Mouse (Mus musculus): Measurements from ENCODE around the gene Ap3b2. TPM values are rescaled to one million over a fixed set of nuclear protein-coding genes. Genes with fewer than 3 reads are reported as not detected.
A peak's percentile ranks its signal among the peaks of the same experiment; 100 is the strongest.

Ap3b2 gene
- total and polyA plus RNA-seq, 3 experiments = 0.12 to 0.34 TPM; not detected in 1

DNA sequence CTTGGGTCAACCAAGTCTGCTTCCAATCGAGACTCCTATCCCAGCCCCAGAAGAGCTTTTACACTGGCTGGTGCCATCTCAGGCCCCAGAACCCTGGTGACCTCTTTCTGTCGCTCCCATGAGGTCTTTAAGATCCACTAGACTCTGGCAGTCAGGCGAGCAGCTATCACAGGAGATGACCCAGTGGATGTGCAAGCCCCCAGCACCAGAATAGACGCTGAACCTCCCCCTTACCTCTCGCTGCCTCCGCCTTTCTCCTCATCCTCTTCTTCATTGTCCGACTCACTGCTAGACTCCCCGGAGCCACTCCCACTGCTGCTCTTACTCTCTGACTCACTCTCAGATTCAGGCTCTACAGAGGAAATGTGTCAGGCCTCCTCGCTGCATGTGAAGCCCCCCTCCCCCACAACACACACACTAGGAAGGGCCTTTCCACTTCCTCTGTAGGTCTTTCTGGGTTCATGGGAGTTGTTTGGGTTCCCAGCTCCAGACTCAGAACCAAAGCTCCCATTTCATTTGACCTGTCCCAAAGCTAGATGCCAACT lies 28.7 kb downstream of the Ap3b2 start:
- Histone ChIP-seq H3K27me3 (ENCODE audit: control insufficient read depth, insufficient read depth, low read length) (no peaks in the 10 kb centered on the region), H3K79me2 (replicated peaks; ENCODE audit: control insufficient read depth, insufficient read depth, low read length) (no peaks in the 10 kb centered on the region), H3K9ac (ENCODE audit: low read depth, low read length) (no peak overlapping the region), H3K27ac (no peak overlapping the region), H3K4me1 (ENCODE audit: control insufficient read depth, insufficient read depth, low read length) (no peaks in the 10 kb centered on the region), H3K4me3 (no peak overlapping the region), H3K36me3 (ENCODE audit: control insufficient read depth, insufficient read depth, low read length) (no peaks in the 10 kb centered on the region)
- DNase-seq = no peak
- TF ChIP-seq CTCF (IDR thresholded peaks at IDR 0.05) (no peak), EP300 (IDR thresholded peaks at IDR 0.05; ENCODE audit: insufficient read depth, low read depth, low read length) (no peak), POLR2A (IDR thresholded peaks at IDR 0.05; ENCODE audit: insufficient read depth, low read depth, low read length) (no peak)
- 44% methylated on average over 9 of the region's 9 CpGs for WGBS
- intact Hi-C loops (cut with DNase I) = no loop called here

DNA sequence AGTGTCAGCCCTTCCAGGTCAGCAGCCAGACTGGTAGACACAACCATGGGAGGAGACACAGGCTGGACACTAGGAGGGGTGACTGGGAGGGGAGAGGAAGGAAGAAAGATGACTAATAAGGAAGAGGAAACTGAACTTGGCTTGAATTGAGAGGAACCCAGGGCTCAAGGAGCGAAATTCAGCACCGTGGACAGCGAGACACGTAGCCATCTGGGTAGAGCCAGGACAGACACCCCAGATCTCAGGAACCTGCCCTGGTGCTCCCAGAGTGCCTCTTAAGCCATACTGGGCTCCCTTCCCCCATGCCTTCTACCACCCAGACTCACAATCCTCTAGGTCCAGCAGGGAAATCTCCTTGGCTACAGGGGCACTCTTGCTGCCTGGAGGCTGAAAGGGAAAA lies 29.6 kb downstream of the Ap3b2 start:
- H3K36me3 ChIP-seq (ENCODE audit: control insufficient read depth, insufficient read depth, low read length) = no peaks in the 10 kb centered on the region
- no peak for DNase-seq
- H3K27ac ChIP-seq = no peak overlapping the region
- WGBS = 2% methylated on average over 4 of the region's 4 CpGs
- H3K4me3 ChIP-seq = no peak overlapping the region
- intact Hi-C loops (cut with DNase I) = no loop called here
- H3K79me2 ChIP-seq (replicated peaks; ENCODE audit: control insufficient read depth, insufficient read depth, low read length) = no peaks in the 10 kb centered on the region
- H3K4me1 ChIP-seq (ENCODE audit: control insufficient read depth, insufficient read depth, low read length) = no peaks in the 10 kb centered on the region
- H3K27me3 ChIP-seq (ENCODE audit: control insufficient read depth, insufficient read depth, low read length) = no peaks in the 10 kb centered on the region
- H3K9ac ChIP-seq (ENCODE audit: low read depth, low read length) = no peak overlapping the region
- TF ChIP-seq POLR2A (IDR thresholded peaks at IDR 0.05; ENCODE audit: insufficient read depth, low read depth, low read length) (no peak), EP300 (IDR thresholded peaks at IDR 0.05; ENCODE audit: insufficient read depth, low read depth, low read length) (no peak), CTCF (IDR thresholded peaks at IDR 0.05) (no peak)

DNA sequence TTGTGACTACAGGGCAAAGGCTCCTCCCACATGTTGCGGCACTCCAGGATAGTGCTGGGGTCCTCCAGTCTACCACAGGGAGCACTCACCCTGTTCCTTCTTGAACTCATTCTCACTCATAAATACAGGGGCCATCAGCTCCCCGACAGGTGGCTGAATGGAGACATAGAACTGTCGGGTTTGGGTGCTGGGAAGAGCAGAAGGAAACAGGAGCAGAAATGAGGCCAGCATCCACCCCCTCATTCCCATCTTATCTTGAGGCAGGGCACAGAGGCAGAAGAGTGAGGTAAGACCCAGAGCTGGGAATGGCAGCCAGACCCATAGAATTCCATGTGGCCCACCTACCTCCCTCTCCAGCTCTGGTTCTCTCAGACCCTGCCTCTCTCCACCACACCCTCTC lies 30.9 kb downstream of the Ap3b2 start:
- 76% methylated on average over 3 of the region's 3 CpGs for WGBS
- intact Hi-C loops (cut with DNase I) = no loop called here
- no peaks in the 10 kb centered on the region for H3K27me3 ChIP-seq (ENCODE audit: control insufficient read depth, insufficient read depth, low read length)

DNA sequence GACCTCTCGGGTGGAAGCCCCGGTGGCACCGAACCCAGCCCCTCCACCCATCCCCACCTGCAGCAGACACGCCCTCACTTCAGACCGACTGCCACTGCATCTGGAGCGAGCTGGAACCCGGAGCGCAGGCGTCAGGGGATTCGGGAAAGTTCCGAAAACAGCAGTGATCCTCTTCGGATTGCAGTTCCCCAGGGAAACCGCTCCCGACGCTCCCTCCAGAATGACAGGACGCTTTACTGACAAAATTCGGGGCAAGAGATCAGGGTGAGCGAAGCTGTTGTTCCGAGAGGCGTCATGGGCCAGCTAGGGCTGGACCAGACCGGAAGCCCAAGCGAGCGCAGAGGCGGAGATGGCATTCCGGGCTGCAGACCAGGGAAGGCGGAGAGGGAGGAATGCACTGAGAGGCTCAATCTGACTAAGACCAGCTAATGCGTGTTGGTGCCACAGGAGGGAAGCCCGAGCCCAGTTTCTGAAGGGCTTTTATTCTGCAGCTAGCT lies 38.5 kb downstream of the Ap3b2 start, which contains the start of gene Cpeb1:
Gene Cpeb1 (minus strand): TSS at position 311 of the 497 bp plus-strand sequence.
- H3K4me1 ChIP-seq (ENCODE audit: control insufficient read depth, insufficient read depth, low read length) = no peaks in the 10 kb centered on the region
- H3K79me2 ChIP-seq (replicated peaks; ENCODE audit: control insufficient read depth, insufficient read depth, low read length) = no peaks in the 10 kb centered on the region
- peak within 1 kb of the TSS; percentile 67 for H3K27ac ChIP-seq
- WGBS = under 1% methylated on average over 28 of the region's 28 CpGs
- H3K4me3 ChIP-seq = peak within 1 kb of the TSS; percentile 53
- peak; percentile 74 to 81 for DNase-seq
- TF ChIP-seq POLR2A (IDR thresholded peaks at IDR 0.05; ENCODE audit: insufficient read depth, low read depth, low read length) (0 out of 2 replicates have a peak, but pooled peaks have one; percentile 35), EP300 (IDR thresholded peaks at IDR 0.05; ENCODE audit: insufficient read depth, low read depth, low read length) (0 out of 2 replicates have a peak, but pooled peaks have one; percentile 37), CTCF (IDR thresholded peaks at IDR 0.05) (peak; percentile 66)
- peaks cover 11% of the 10 kb centered on the region for H3K27me3 ChIP-seq (ENCODE audit: control insufficient read depth, insufficient read depth, low read length)
- intact Hi-C loops (cut with DNase I) = loop anchor here (5.0 kb wide), 1 partner anchor 117 kb away; the partner anchor contains the start of gene Whamm
- no peaks in the 10 kb centered on the region for H3K36me3 ChIP-seq (ENCODE audit: control insufficient read depth, insufficient read depth, low read length)
- H3K9ac ChIP-seq (ENCODE audit: low read depth, low read length) = peak within 1 kb of the TSS; percentile 65

More for the DNA sequence above, 30.9 kb downstream of the Ap3b2 start:
- H3K4me3 ChIP-seq = no peak overlapping the region
- no peaks in the 10 kb centered on the region for H3K79me2 ChIP-seq (replicated peaks; ENCODE audit: control insufficient read depth, insufficient read depth, low read length)
- no peak for DNase-seq
- no peaks in the 10 kb centered on the region for H3K4me1 ChIP-seq (ENCODE audit: control insufficient read depth, insufficient read depth, low read length)
- H3K36me3 ChIP-seq (ENCODE audit: control insufficient read depth, insufficient read depth, low read length) = no peaks in the 10 kb centered on the region
- no peak overlapping the region for H3K9ac ChIP-seq (ENCODE audit: low read depth, low read length)
- no peak overlapping the region for H3K27ac ChIP-seq
- TF ChIP-seq CTCF (IDR thresholded peaks at IDR 0.05) (no peak), EP300 (IDR thresholded peaks at IDR 0.05; ENCODE audit: insufficient read depth, low read depth, low read length) (no peak), POLR2A (IDR thresholded peaks at IDR 0.05; ENCODE audit: insufficient read depth, low read depth, low read length) (no peak)

DNA sequence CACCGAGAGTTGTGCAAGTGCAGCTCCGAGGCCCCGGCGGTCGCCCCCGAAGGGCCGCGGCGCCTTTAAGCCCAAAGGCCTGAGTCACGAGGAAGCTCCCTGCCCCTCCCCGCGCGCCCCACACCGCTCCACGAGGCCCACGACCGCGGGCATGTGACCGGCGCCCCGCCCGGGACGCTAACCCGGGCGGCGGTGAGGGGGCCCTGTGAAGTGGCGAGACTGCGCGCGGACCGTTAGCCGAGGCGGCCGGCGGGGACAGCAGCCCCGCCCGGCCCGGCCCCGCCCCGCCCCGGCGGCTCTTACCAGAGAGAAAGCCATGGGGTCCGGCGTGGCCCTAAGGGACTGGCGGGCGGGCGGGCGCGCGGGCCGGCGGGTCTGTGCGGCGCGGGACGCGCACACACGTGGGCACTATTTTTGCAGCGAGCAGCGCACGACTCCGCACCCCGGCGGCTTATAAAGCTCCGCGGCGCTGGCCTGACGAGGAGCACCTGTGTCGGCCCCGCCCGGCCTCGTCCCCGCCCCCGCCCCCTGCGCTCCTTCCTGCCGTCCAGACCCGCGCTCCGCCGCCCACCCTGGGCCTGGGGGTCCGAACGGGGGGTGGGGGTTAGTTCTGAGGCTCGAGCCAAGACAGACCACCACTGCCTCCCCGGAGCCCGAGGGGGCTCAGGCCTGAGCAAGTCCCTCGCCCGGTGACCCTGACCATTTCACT lies 39.2 kb downstream of the Ap3b2 start:
- DNase-seq = peak; percentile 70 to 75
- Histone ChIP-seq H3K4me1 (ENCODE audit: control insufficient read depth, insufficient read depth, low read length) (no peaks in the 10 kb centered on the region), H3K27me3 (ENCODE audit: control insufficient read depth, insufficient read depth, low read length) (peaks cover 11% of the 10 kb centered on the region), H3K27ac (peak overlapping the region; percentile 67), H3K79me2 (replicated peaks; ENCODE audit: control insufficient read depth, insufficient read depth, low read length) (no peaks in the 10 kb centered on the region), H3K36me3 (ENCODE audit: control insufficient read depth, insufficient read depth, low read length) (no peaks in the 10 kb centered on the region), H3K9ac (ENCODE audit: low read depth, low read length) (peak overlapping the region; percentile 65), H3K4me3 (peak overlapping the region; percentile 53)
- WGBS = 1% methylated on average over 86 of the region's 87 CpGs
- no peak for TF ChIP-seq CTCF (IDR thresholded peaks at IDR 0.05)
- TF ChIP-seq EP300 (IDR thresholded peaks at IDR 0.05; ENCODE audit: insufficient read depth, low read depth, low read length) = no peak
- no peak for TF ChIP-seq POLR2A (IDR thresholded peaks at IDR 0.05; ENCODE audit: insufficient read depth, low read depth, low read length)
- intact Hi-C loops (cut with DNase I) = loop anchor here (5.0 kb wide), 1 partner anchor 118 kb away; the partner anchor contains the start of gene Whamm

Data from heart, adult 2 months (tissue).